ENCODE assay signal across 14 mouse cellular contexts in the genomic region with DNA sequence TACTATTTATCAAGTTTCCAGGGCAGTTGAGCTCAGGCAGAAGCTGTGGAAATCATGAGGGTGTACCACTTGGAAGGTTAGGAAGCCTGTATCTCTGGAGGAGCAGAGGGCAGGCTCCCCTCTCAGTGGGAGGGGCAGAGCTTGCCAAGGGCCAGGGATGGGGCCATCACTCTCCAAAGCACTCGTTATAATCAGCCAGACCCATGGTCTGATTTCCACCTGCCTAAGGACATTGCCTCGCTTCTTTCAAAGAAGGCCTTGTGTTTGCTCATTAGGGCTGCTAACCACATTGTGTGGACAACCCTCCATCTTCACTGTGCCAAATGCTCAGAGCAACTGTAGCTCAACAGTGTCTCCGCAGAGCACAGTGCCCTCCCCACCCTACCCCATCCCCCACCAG.
DNase-seq lines count a peak whose midpoint lies in the region; ATAC-seq and TF ChIP-seq lines count a peak whose summit lies in the region.
"Had no signal": no experiment of that assay in that cellular context is flagged by ENCODE, and none has a peak within 500 bp of the region (broad histone marks: within the 10 kb centered on the region; RNA-seq: fewer than 3 reads in every experiment).

No protein-coding gene starts in this region.

- H3K4me3 ChIP-seq in forebrain, postnatal 0 days (ENCODE audit: low read depth, low read length) = no peak overlapping the region
- H3K4me3 ChIP-seq in forebrain, embryonic 12.5 days (replicated peaks) = no peak overlapping the region
- no peak overlapping the region for H3K4me3 ChIP-seq in liver, embryonic 14.5 days (ENCODE audit: insufficient read depth in 1 of 2, low read depth in 2 of 2, low read length in 2 of 2)
- no peak overlapping the region for H3K4me3 ChIP-seq in liver, postnatal 0 days (ENCODE audit: low read depth, low read length)
- H3K4me3 ChIP-seq: liver, embryonic 13.5 days; neural tube, embryonic 15.5 days had no signal

- no peak overlapping the region for H3K9ac ChIP-seq in forebrain, postnatal 0 days
- H3K9ac ChIP-seq in forebrain, embryonic 12.5 days = no peak overlapping the region
- no peak overlapping the region for H3K9ac ChIP-seq in liver, embryonic 14.5 days (replicated peaks)
- H3K9ac ChIP-seq in liver, postnatal 0 days (replicated peaks) = no peak overlapping the region
- H3K9ac ChIP-seq: liver, embryonic 13.5 days; neural tube, embryonic 15.5 days had no signal

- no peak for DNase-seq in forebrain, postnatal 0 days
- no peak for DNase-seq in liver, embryonic 14.5 days (ENCODE audit: low read depth in 3 of 3, low spot score in 3 of 3)
- no peak for DNase-seq in liver, postnatal 0 days
- DNase-seq in cerebellum, adult 9-10 months = peak; percentile 56
- DNase-seq in retina, embryonic 14.5 days (ENCODE audit: low spot score) = peak; percentile 55
- no peak for DNase-seq in thymus, postnatal 25 days
- DNase-seq in thymus, postnatal 0 days (ENCODE audit: low spot score) = no peak
- DNase-seq: embryo, embryonic 11 days; heart, postnatal 36 days; layer of hippocampus, adult 9-11 months; liver, embryonic 13.5 days had no signal

- no peaks in the 10 kb centered on the region for H3K27me3 ChIP-seq in forebrain, postnatal 0 days (ENCODE audit: insufficient read depth, low read length)
- H3K27me3 ChIP-seq in forebrain, embryonic 12.5 days = no peaks in the 10 kb centered on the region
- no peaks in the 10 kb centered on the region for H3K27me3 ChIP-seq in liver, embryonic 14.5 days (ENCODE audit: control insufficient read depth, insufficient read depth, low read length)
- H3K27me3 ChIP-seq in liver, postnatal 0 days (ENCODE audit: insufficient read depth, low read length) = no peaks in the 10 kb centered on the region
- H3K27me3 ChIP-seq: liver, embryonic 13.5 days; neural tube, embryonic 15.5 days had no signal

- peaks cover 18% of the 10 kb centered on the region for H3K36me3 ChIP-seq in forebrain, postnatal 0 days (ENCODE audit: insufficient read depth)
- H3K36me3 ChIP-seq in forebrain, embryonic 12.5 days (replicated peaks) = peaks cover 16% of the 10 kb centered on the region
- H3K36me3 ChIP-seq in liver, embryonic 14.5 days (replicated peaks; ENCODE audit: control insufficient read depth, insufficient read depth, low read depth) = no peaks in the 10 kb centered on the region; the same call in 1 of the 2 replicates
- peaks cover 20% of the 10 kb centered on the region for H3K36me3 ChIP-seq in liver, postnatal 0 days (replicated peaks; ENCODE audit: insufficient read depth, low read length)

- 22% methylated on average over 3 of the region's 3 CpGs for WGBS in forebrain, postnatal 0 days
- 27% methylated on average over 3 of the region's 3 CpGs for WGBS in forebrain, embryonic 12.5 days
- WGBS in liver, embryonic 14.5 days (ENCODE audit: insufficient replicate concordance) = 47% methylated on average over 3 of the region's 3 CpGs
- WGBS in liver, postnatal 0 days (ENCODE audit: insufficient replicate concordance) = 71% methylated on average over 3 of the region's 3 CpGs

- TF ChIP-seq CTCF in forebrain, postnatal 0 days (IDR thresholded peaks at IDR 0.05; ENCODE audit: low read depth) = no peak
- no peak for TF ChIP-seq CTCF in liver, embryonic 14.5 days (IDR thresholded peaks at IDR 0.05; ENCODE audit: low read depth)
- no peak for TF ChIP-seq CTCF in liver, postnatal 0 days (IDR thresholded peaks at IDR 0.05; ENCODE audit: low read depth)

- H3K4me2 ChIP-seq in forebrain, postnatal 0 days (ENCODE audit: low read depth) = no peak overlapping the region
- no peak overlapping the region for H3K4me2 ChIP-seq in forebrain, embryonic 12.5 days
- H3K4me2 ChIP-seq in liver, embryonic 14.5 days (ENCODE audit: low read depth) = no peak overlapping the region
- no peak overlapping the region for H3K4me2 ChIP-seq in liver, postnatal 0 days (ENCODE audit: low read depth, low read length)
- H3K4me2 ChIP-seq: liver, embryonic 13.5 days; neural tube, embryonic 15.5 days had no signal

- no peaks in the 10 kb centered on the region for H3K4me1 ChIP-seq in forebrain, postnatal 0 days (ENCODE audit: insufficient read depth)
- H3K4me1 ChIP-seq in forebrain, embryonic 12.5 days = peaks cover 6% of the 10 kb centered on the region; the same call in 1 of the 2 replicates
- peaks cover 3 to 13% of the 10 kb centered on the region in 2 experiments for H3K4me1 ChIP-seq in liver, embryonic 14.5 days (replicated peaks; ENCODE audit: control insufficient read depth in 2 of 2, insufficient read depth in 2 of 2, low read length in 1 of 2)
- H3K4me1 ChIP-seq in liver, postnatal 0 days (ENCODE audit: insufficient read depth) = no peaks in the 10 kb centered on the region

- no peaks in the 10 kb centered on the region for H3K9me3 ChIP-seq in forebrain, postnatal 0 days (ENCODE audit: low read length)
- no peaks in the 10 kb centered on the region for H3K9me3 ChIP-seq in forebrain, embryonic 12.5 days
- no peaks in the 10 kb centered on the region for H3K9me3 ChIP-seq in liver, embryonic 14.5 days (ENCODE audit: control insufficient read depth, low read length)
- H3K9me3 ChIP-seq in liver, postnatal 0 days (ENCODE audit: low read length) = no peaks in the 10 kb centered on the region
- H3K9me3 ChIP-seq: liver, embryonic 13.5 days; neural tube, embryonic 15.5 days had no signal

- ATAC-seq in forebrain, postnatal 0 days = peak; percentile 20
- ATAC-seq in forebrain, embryonic 12.5 days (ENCODE audit: low FRiP score) = no peak
- 0 out of 2 replicates have a peak, but pooled peaks have one; percentile 13 for ATAC-seq in liver, embryonic 14.5 days (ENCODE audit: insufficient read depth)
- ATAC-seq in liver, postnatal 0 days = no peak

- H3K27ac ChIP-seq in forebrain, postnatal 0 days (ENCODE audit: low read depth, low read length) = no peak overlapping the region
- H3K27ac ChIP-seq in forebrain, embryonic 12.5 days = no peak overlapping the region
- H3K27ac ChIP-seq in liver, embryonic 14.5 days = no peak overlapping the region
- H3K27ac ChIP-seq in liver, postnatal 0 days (ENCODE audit: low read depth) = no peak overlapping the region
- H3K27ac ChIP-seq: kidney, postnatal 0 days; liver, embryonic 13.5 days; neural tube, embryonic 15.5 days had no signal

- no peak for TF ChIP-seq EP300 in liver, embryonic 14.5 days (IDR thresholded peaks at IDR 0.05; ENCODE audit: low read depth)
- TF ChIP-seq EP300 in liver, postnatal 0 days (IDR thresholded peaks at IDR 0.05; ENCODE audit: low read depth) = no peak

Comparison
In these comparisons a context has a peak if more than half of its experiments do, and no peak if none do; other contexts are left out.
1. ATAC-seq: peak in forebrain, postnatal 0 days (single experiment) and liver, embryonic 14.5 days (single experiment); none in forebrain, embryonic 12.5 days (single experiment) and liver, postnatal 0 days (single experiment).
2. DNase-seq: peak in cerebellum, adult 9-10 months (single experiment) and retina, embryonic 14.5 days (single experiment); none in forebrain, postnatal 0 days (single experiment), liver, embryonic 14.5 days (0 of 3), liver, postnatal 0 days (single experiment), thymus, postnatal 25 days (single experiment) and thymus, postnatal 0 days (single experiment).